Mouse (Mus musculus) neural tube, embryonic 15.5 days (tissue): ENCODE results near the gene Mpl. TPM values are rescaled to one million over a fixed set of nuclear protein-coding genes. Genes with fewer than 3 reads are reported as not detected.

Experiments used
- ATAC-seq: fragments of 200-750 bp; cut with Nextera tagmentation; 2 replicates; pipeline ENCODE4 v1.8.0; 2017; ENCODE audit warnings: mild to moderate bottlenecking, moderate TSS enrichment, moderate library complexity; ENCODE audit not compliant: low FRiP score
- H3K27ac ChIP-seq: fragments of 300-500 bp; sonication (generic); replicated peaks from 2 replicates; pipeline ENCODE4 v1.5.1; 2015; ENCODE audit warnings: mild to moderate bottlenecking, inconsistent platforms
- H3K27me3 ChIP-seq: fragments of 300-500 bp; sonication (generic); replicated peaks from 2 replicates; pipeline ENCODE4 v1.6.1; 2015; ENCODE audit warnings: inconsistent platforms
- H3K36me3 ChIP-seq: fragments of 300-500 bp; sonication (generic); 2 replicates; pipeline ENCODE4 v1.6.1; 2015; ENCODE audit warnings: inconsistent platforms
- H3K4me1 ChIP-seq: fragments of 300-500 bp; sonication (generic); 2 replicates; pipeline ENCODE4 v1.6.1; 2015; ENCODE audit warnings: inconsistent platforms
- H3K4me2 ChIP-seq: fragments of 300-500 bp; sonication (generic); 2 replicates; pipeline ENCODE4 v1.6.1; 2015; ENCODE audit warnings: inconsistent platforms, mild to moderate bottlenecking, moderate library complexity
- H3K4me3 ChIP-seq: fragments of 300-500 bp; sonication (generic); replicated peaks from 2 replicates; pipeline ENCODE4 v1.5.1; 2015; ENCODE audit warnings: mild to moderate bottlenecking, inconsistent platforms
- H3K9ac ChIP-seq: fragments of 300-500 bp; sonication (generic); replicated peaks from 2 replicates; pipeline ENCODE4 v1.6.1; 2015; ENCODE audit warnings: mild to moderate bottlenecking, inconsistent platforms
- H3K9me3 ChIP-seq: fragments of 300-500 bp; sonication (generic); replicated peaks from 2 replicates; pipeline ENCODE4 v1.6.1; 2016; ENCODE audit warnings: inconsistent platforms
- WGBS: fragments of 180-500 bp; shearing (Covaris S2); methylation state at CpG from one replicate; pipeline ENCODE4 v1.1.7; 2015; ENCODE audit warnings: mixed read lengths; 5-methylcytosine and 5-hydroxymethylcytosine counted together
- polyA plus RNA-seq: library from polyadenylated mRNA; unstranded; fragments of >200 nt; fragmentation: Nextera tagmentation; extraction: Ambion mirVana; gene quantifications from 2 replicates; pipeline ENCODE4 v1.2.1, GENCODE M21; 2015

Gene Mpl
- polyA plus RNA-seq, result 0.12 and 0.43 TPM in 2 replicates

DNA sequence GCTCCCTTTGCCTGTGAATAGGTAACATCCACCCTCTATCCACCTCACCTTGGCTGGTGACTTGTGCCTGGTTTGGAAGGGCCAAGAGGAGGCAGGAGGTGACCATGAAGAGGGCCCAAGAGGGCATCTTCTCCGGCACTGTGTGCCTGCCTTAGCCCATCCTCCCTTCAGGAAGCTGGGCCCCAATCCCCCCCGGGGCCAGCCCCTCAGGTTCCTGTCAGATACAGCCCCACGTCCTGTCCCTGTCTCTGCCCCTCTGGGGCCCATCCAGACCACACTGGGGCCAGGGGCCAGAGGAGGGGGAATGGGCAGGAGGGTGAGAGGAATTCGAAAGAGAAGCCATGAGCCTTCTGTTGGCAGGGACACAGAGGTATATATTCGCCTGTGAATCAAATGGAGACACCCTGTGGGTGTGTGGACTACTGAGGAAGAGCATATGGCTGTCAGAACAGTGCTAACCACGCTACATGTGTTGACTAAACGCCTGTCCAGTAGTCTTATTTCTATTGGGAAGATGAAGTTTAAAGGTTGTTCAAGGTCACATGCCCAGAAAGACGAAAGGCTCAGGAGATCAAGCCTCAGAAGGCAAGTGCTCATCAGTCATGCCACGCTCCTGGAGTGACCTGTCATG, at the start of gene Mpl:
Gene Mpl (minus strand): TSS at position 169 of the 631 bp plus-strand sequence.
- H3K9ac ChIP-seq, result no peak within 1 kb of the TSS
- H3K27ac ChIP-seq, result no peak within 1 kb of the TSS
- 79% methylated on average over 9 of the region's 9 CpGs for WGBS
- no peaks in the 10 kb centered on the region for H3K27me3 ChIP-seq
- H3K4me3 ChIP-seq, result no peak within 1 kb of the TSS
- no peaks in the 10 kb centered on the region for H3K36me3 ChIP-seq
- no peak within 1 kb of the TSS for H3K4me2 ChIP-seq
- no peak for ATAC-seq
- H3K9me3 ChIP-seq, result no peaks in the 10 kb centered on the region
- H3K4me1 ChIP-seq, result no peaks in the 10 kb centered on the region

DNA sequence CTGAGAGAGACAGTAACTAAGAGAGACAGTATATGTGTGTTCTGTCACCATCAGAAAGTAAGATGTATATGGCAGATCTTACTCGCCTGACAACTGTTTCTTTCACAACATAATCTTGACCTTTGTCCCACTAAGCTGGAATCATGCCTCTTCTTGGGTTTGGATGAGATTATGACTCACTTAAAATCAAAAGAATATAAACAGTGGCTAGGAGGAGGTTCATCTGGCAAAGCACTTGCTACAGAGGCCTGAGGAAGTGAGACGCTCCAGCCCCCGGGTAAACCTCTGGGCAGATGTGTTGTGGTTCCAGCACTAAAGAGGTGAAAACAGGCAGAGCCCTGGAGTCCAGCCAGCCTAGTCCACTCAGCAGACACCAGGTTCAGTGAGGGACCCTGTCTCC, 48.2 kb upstream of the Mpl start:
- H3K36me3 ChIP-seq, result no peaks in the 10 kb centered on the region
- H3K4me3 ChIP-seq, result no peak overlapping the region
- ATAC-seq, result no peak
- no peaks in the 10 kb centered on the region for H3K9me3 ChIP-seq
- no peak overlapping the region for H3K4me2 ChIP-seq
- no peaks in the 10 kb centered on the region for H3K4me1 ChIP-seq
- H3K27me3 ChIP-seq, result no peaks in the 10 kb centered on the region
- no peak overlapping the region for H3K9ac ChIP-seq
- 80% methylated on average over 3 of the region's 3 CpGs for whole genome bisulfite sequencing
- no peak overlapping the region for H3K27ac ChIP-seq

DNA sequence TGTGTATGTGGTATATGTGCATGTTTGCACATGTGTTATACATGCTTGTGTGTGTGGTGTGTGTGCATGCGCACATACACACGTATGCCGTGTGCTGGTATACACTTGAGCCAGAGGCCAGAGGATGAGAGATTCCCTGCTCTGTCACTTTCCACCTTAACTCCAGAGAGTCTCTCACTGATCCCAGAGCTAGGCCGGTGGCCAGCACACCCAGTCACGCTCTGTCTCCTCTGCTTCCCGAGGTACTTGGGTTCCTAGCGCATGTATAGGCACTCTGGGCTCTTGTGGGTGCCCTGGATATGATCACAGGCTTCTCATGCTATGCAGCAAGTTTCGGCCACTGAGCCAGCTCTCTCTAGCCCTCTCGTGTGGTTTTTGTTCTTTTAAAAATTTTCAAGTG, 43.5 kb upstream of the Mpl start:
- Histone ChIP-seq H3K27me3 (no peaks in the 10 kb centered on the region), H3K4me1 (no peaks in the 10 kb centered on the region), H3K4me3 (no peak overlapping the region), H3K36me3 (no peaks in the 10 kb centered on the region), H3K9me3 (no peaks in the 10 kb centered on the region), H3K9ac (no peak overlapping the region), H3K27ac (no peak overlapping the region), H3K4me2 (no peak overlapping the region)
- no peak for ATAC-seq
- 70% methylated on average over 9 of the region's 9 CpGs for WGBS

DNA sequence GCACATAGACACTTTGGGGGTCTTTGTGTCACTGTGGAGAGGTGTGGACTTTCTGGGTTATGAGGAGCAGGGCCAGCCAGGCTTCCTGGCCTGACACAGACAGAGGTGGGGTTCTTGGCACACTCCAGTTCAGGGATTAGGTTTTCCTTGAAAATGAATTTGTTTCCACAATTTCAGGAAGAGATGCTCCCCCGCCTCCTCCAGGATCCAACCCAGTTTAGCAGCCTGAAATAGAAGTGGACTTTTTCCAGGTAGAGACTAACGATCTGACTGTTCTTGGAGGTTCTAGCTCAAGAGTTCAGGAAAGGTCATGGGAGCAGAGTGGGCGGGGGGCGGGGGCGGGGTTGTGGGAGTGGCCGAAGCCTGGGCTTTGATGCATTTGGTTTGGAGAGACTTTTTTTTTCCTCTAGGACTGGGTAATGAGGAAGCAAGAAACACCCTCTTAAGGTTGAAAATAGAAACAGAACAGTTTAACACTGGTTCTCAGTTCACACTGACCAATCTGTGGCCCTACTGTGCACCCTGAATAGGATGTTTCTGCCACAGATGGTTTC, 42.9 kb upstream of the Mpl start:
- H3K27ac ChIP-seq, result no peak overlapping the region
- ATAC-seq, result no peak
- H3K36me3 ChIP-seq, result no peaks in the 10 kb centered on the region
- H3K9ac ChIP-seq, result no peak overlapping the region
- 46% methylated on average over 6 of the region's 6 CpGs for WGBS
- H3K4me3 ChIP-seq, result no peak overlapping the region
- H3K4me1 ChIP-seq, result no peaks in the 10 kb centered on the region
- H3K4me2 ChIP-seq, result no peak overlapping the region
- no peaks in the 10 kb centered on the region for H3K27me3 ChIP-seq
- no peaks in the 10 kb centered on the region for H3K9me3 ChIP-seq

DNA sequence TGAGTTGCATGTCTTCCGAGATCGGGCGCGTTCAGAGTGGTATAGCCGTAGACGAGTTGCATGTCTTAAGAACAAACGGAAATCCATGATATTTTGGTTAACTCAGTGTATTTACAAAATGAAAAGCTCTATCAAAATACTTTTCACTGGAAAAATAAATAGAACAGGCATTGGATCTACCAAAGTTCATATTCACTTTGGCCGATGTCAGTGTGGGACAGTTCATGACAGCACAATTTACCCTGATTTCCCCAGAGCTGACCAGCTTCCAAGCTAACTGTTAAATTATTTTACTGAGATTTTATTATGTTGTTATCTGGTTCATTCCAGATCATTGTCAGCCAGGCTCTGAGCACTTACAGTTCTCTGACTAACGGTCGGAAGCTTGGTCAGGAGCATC, 33.1 kb upstream of the Mpl start:
- Histone ChIP-seq H3K9me3 (no peaks in the 10 kb centered on the region), H3K36me3 (no peaks in the 10 kb centered on the region), H3K4me1 (no peaks in the 10 kb centered on the region), H3K27me3 (no peaks in the 10 kb centered on the region), H3K27ac (no peak overlapping the region), H3K4me2 (no peak overlapping the region), H3K4me3 (no peak overlapping the region), H3K9ac (no peak overlapping the region)
- WGBS, result 92% methylated on average over 10 of the region's 10 CpGs
- no peak for ATAC-seq

DNA sequence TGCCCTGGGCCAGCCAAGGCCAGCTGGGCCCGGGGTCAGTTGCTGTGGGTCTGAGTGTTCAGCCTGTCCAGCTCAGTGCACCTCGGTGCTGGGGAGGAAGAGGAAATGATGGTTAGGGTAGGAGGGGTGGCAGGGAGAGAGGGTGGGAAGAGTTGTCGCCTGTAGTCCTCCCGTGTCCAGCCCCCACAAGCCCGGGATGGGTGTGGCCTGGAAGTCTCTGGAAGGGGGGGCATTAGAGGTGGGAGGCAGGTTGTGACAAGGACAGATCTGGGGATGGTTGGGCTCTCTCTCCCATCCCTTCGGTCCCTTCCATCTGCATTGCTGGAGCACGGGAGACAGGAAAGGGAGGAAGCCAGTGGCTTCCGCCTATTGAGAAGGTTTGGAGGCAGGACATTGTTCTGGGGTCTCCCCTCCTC, 32.4 kb upstream of the Mpl start, which contains the start of gene Tie1:
Gene Tie1 (minus strand): TSS at position 345 of the 416 bp plus-strand sequence.
- WGBS, result 83% methylated on average over 8 of the region's 8 CpGs
- H3K27me3 ChIP-seq, result no peaks in the 10 kb centered on the region
- H3K9ac ChIP-seq, result no peak within 1 kb of the TSS
- H3K4me2 ChIP-seq, result 0 out of 2 replicates have a peak within 1 kb of the TSS, but pooled peaks have one; percentile 6
- H3K36me3 ChIP-seq, result no peaks in the 10 kb centered on the region
- H3K4me1 ChIP-seq, result no peaks in the 10 kb centered on the region
- H3K4me3 ChIP-seq, result no peak within 1 kb of the TSS
- ATAC-seq, result no peak
- no peak within 1 kb of the TSS for H3K27ac ChIP-seq
- H3K9me3 ChIP-seq, result no peaks in the 10 kb centered on the region

DNA sequence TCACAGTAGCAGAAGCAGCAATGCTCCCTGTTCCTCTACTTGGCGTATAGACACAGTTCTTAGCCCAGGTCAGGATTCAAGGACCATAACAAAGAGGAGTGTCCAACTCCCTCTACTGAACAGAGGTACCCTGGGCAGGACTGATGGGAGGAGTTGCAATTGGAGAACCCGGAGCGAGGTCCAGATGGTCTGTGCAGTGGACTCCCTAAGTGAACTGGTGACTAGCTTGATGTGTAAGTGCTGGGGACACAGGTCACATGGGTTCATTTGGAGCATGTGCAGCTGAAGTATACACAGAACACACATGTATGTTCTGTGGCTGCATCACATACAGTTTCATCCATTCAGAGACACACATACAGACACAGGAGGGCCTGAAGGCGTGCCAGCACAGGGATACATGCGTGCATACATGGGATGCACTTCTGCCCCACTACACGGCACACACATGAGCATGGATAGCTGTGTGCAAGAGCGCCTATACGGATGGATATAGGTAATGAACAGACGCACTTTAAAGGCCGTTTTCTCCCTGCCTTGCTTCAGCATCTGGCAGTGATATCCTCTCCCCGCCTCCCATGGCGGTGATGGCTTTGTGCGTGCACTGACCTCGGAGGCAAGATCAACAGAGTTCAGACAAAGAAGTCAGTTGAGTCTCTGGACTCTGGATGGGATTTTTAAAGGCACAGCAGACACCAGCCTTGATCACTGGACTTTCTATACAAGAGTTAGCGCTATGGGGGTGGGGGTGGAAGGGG, 19.6 kb upstream of the Mpl start:
- no peaks in the 10 kb centered on the region for H3K36me3 ChIP-seq
- H3K4me2 ChIP-seq, result no peak overlapping the region
- no peak overlapping the region for H3K27ac ChIP-seq
- no peaks in the 10 kb centered on the region for H3K4me1 ChIP-seq
- no peaks in the 10 kb centered on the region for H3K27me3 ChIP-seq
- ATAC-seq, result no peak
- no peak overlapping the region for H3K9ac ChIP-seq
- H3K4me3 ChIP-seq, result no peak overlapping the region
- no peaks in the 10 kb centered on the region for H3K9me3 ChIP-seq
- WGBS, result 46% methylated on average over 15 of the region's 15 CpGs

DNA sequence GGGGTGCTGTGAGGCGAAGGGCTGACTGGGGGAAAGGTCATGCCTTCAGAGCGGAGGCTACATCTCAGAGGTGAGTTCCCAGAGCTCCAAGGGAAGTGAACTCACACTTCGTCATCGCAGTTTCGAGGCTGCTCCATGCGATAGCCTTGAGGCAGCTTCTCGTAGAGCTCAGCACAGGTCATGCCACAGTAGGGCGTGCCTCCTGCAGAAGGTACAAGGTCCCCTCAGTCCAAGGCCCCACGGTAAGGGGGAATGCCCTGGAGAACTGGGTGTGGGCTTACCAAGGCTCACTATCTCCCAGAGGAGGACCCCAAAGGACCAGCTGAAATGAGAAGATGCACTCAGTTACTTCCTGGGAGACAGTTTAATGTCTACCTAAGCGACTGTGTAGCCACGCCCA, 15.4 kb upstream of the Mpl start:
- Histone ChIP-seq H3K9ac (no peak overlapping the region), H3K27ac (no peak overlapping the region), H3K4me3 (no peak overlapping the region), H3K4me1 (no peaks in the 10 kb centered on the region), H3K4me2 (no peak overlapping the region), H3K36me3 (no peaks in the 10 kb centered on the region), H3K27me3 (no peaks in the 10 kb centered on the region), H3K9me3 (no peaks in the 10 kb centered on the region)
- ATAC-seq, result no peak
- WGBS, result 95% methylated on average over 11 of the region's 11 CpGs

DNA sequence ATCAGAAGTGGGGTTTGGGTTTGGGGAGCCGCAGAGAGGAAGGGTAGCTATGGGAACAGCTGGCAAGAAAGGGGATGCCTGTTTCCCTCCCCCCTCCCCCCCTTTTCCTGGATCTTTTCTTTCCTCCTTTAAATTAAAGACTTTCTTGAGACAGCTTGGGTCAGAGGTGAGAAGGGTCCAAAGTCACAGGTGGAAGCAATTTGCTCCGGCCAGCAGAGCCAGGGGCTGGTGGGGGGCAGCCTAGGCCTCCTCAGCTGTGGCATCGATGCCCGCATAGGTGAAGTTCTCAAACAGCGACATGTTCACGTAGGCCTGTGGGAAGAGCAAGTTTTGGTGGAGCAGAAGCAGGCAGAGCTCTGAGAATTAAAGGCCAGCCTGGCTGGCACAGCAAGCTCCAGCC, 14.0 kb upstream of the Mpl start:
- Histone ChIP-seq H3K27ac (no peak overlapping the region), H3K4me3 (no peak overlapping the region), H3K4me2 (no peak overlapping the region), H3K9me3 (no peaks in the 10 kb centered on the region), H3K27me3 (no peaks in the 10 kb centered on the region), H3K4me1 (no peaks in the 10 kb centered on the region), H3K9ac (no peak overlapping the region), H3K36me3 (no peaks in the 10 kb centered on the region)
- ATAC-seq, result no peak
- 88% methylated on average over 6 of the region's 6 CpGs for WGBS

DNA sequence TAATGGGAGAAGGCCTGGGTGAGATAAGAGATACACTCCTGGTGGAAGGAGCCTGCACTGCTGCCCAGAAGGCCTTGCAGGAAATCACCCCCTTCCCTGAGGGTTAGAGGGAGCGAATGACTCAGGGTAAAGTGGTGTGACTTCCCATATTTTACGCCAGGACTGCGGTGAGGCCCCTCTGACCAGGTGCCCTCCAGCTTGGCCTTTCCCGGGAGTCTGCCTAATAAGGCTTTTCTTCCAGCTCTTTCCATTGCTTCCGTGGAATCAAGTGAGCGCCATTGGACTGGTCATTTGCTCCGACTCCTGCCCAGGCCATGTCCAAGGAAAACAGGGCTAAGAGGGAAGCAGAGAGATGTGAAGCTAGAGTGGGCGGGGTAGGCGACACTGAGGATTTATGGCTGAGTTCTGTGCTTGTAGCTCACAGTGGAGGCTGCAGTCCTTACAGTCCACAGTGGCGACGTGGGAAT, 8.4 kb upstream of the Mpl start:
- Histone ChIP-seq H3K27ac (no peak overlapping the region), H3K4me3 (no peak overlapping the region), H3K27me3 (no peaks in the 10 kb centered on the region), H3K4me2 (no peak overlapping the region), H3K9ac (no peak overlapping the region), H3K9me3 (no peaks in the 10 kb centered on the region), H3K4me1 (no peaks in the 10 kb centered on the region), H3K36me3 (no peaks in the 10 kb centered on the region)
- no peak for ATAC-seq
- WGBS, result 26% methylated on average over 11 of the region's 11 CpGs

DNA sequence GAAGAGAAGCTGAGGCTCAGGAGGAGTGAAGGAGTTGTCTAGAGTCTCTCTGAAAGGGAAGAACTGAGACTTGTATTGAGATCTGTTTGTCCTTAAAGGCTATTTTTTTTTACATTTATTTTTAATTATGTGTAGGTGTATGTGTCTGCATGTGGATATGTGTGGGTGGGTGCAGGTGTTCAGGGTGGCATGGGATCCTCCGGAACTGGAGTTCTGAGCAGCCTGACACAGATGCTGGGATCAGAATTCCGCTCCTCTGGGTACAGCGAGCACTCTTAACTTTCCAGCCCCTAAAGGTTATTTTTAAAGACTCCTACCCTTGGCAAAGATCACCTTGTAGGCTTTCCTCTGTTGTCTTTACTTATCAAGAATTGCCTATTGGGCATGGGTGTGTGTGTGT, 7.6 kb upstream of the Mpl start:
- Histone ChIP-seq H3K4me3 (no peak overlapping the region), H3K4me2 (no peak overlapping the region), H3K9me3 (no peaks in the 10 kb centered on the region), H3K36me3 (no peaks in the 10 kb centered on the region), H3K27ac (no peak overlapping the region), H3K9ac (no peak overlapping the region), H3K4me1 (no peaks in the 10 kb centered on the region), H3K27me3 (no peaks in the 10 kb centered on the region)
- WGBS, result 96% methylated on average over 3 of the region's 3 CpGs
- no peak for ATAC-seq
